Mouse (Mus musculus) lung, adult 18-20 months (tissue): ENCODE results near the gene Olfr1417.
A peak's percentile ranks its signal among the peaks of the same experiment; 100 is the strongest.

ENCODE experiments used
- DNase-seq, 2 experiments: peaks; one replicate each; pipeline ENCODE4 v3.0.0; 2022; ENCODE audit warnings: mixed read lengths in 2 of 2

Olfr1417 gene

GRCm38 (mm10) chr19:11810003-11810758 lies 28.8 kb downstream of the Olfr1417 start:
- no peak for DNase-seq

GRCm38 (mm10) chr19:11808452-11808851 lies 30.6 kb downstream of the Olfr1417 start:
- no peak for DNase-seq

DNA sequence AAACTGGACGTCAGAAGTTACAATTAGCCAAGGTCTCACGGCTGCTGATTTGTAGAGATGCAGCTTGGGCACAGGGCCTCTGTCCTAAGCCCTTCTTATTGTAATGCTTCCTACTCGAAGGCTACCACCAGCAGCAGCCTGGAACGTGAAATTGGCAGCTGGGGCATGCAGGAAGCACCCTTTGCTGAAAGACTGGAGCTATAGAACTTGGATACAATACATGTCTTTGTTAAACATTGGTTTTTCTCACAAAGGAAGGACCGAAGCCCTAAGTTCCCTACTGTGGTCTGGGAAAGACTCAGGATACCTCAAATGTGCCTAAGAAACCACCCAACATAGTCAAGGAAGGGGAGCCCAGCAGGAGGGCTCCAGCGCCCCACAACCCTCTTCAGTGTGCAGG lies 31.2 kb downstream of the Olfr1417 start:
- DNase-seq, result no peak

DNA sequence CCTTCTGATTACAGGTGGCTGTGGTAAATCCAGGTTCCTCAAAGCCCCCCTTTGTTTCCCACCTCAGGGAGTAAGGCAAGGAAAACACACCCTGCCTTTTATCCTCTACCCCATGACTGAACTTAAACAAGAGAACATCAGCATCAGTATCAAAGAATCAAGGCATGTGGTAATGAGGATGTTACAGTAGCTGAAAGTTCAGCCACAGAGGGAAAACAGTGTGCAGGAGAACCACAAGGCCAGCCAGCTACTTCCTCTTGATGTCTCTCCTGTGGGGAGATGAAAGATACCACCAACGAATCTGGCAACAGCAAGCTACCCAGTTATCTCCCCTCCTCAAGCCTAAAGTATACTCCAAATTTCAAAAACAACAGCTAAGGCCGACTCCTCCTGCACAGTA lies 31.8 kb downstream of the Olfr1417 start:
- DNase-seq, result no peak

DNA sequence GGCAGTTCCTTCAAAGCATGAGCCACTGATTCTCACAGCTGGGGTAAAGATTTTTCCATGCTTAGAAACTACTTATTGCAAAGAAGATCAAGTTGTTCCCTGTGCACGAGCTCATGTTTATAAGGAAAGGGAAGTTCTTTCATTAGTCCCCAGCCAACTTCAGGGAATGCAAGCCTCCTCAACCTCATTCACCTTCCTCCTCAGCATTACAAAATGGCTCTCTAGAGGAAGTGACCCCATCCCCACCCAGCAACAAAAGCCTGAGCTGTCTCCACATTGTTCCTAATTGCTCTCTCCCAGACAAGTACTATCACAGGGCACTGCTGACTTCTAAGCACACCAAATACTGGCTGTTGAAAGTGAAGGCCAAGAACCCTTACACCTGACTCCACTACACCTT lies 34.6 kb downstream of the Olfr1417 start:
- peak; percentile 67 to 73 for DNase-seq

DNA sequence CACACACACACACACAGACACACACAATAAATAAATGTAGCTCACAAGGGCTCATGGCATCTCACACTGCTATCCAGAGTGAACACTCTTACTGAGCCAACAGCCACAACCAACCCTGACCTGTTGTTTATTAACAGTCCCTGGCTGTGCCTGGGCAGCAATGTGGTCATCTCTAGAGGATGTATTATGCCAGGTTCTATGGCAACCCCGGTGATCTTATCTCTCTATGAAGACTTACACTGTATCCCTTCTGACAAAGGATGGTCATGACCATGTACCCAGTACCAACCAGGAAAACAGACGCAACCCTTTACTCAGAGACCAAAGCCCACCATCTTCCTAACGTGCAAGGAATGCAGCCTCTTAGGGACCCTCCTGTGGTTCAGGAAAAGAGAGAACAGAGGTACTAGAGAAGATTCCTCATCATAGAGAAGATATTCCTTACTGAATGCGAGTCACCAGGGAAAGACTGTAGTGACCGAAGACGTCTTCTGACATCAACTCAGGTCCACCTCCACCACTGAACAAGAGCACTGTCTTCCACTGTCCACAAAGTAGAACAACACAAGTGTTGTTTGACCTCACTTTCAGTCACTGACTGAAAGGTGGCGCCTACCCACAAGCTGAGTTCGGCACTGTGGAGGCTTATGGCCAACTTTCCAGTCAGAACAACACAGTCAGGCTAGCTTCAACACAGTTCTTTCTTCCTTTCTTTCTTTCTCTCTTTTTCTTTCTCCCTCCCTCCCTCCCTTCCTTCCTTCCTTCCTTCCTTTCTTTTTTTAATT lies 38.3 kb downstream of the Olfr1417 start:
- no peak for DNase-seq

- no peak for DNase-seq
Measured at GRCm38 (mm10) chr19:11794447-11794846, 44.6 kb downstream of the Olfr1417 start.

GRCm38 (mm10) chr19:11793741-11794359 lies 45.2 kb downstream of the Olfr1417 start:
- DNase-seq, result no peak

GRCm38 (mm10) chr19:11791825-11792224 lies 47.2 kb downstream of the Olfr1417 start:
- DNase-seq, result no peak

DNA sequence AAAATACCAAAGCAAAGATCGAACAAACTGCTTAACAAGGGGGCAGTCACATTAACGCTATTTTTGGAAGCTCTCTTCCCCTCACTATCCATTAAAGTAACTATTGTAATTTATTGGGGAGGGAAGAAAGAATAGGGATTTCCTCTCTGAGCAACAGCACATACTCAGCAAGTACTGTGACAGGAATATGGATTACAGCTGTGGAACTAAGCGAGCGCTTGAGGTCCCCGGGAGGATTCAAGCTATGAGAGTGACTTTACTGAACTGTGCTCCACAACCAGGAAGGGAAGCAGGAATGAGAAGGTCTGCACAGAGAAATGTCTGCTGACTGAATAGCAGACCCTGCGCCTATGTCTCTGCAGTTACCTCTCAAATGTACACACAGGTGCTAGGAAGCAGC lies 50.1 kb downstream of the Olfr1417 start:
- no peak for DNase-seq

DNA sequence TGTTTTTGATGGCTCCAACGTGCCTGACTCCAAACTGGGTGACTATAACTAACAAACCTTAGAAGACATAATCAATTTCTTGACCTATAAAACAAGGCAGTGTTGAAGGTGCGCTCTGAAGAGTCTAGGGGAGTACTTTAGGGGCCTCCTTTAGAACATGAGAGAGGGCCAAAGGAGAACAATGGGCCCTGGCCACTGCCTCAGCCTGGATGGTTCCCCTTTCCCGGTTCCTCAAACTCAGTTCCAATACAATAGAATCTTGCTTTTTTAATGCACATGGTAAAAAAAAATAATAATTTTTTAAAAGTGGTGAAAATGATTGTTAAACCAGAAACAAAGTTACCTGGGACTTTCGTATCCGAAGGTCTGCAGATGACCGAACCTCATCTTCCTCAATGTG lies 51.2 kb downstream of the Olfr1417 start:
- DNase-seq, result no peak

GRCm38 (mm10) chr19:11785409-11786154 lies 53.4 kb downstream of the Olfr1417 start:
- DNase-seq, result no peak

DNA sequence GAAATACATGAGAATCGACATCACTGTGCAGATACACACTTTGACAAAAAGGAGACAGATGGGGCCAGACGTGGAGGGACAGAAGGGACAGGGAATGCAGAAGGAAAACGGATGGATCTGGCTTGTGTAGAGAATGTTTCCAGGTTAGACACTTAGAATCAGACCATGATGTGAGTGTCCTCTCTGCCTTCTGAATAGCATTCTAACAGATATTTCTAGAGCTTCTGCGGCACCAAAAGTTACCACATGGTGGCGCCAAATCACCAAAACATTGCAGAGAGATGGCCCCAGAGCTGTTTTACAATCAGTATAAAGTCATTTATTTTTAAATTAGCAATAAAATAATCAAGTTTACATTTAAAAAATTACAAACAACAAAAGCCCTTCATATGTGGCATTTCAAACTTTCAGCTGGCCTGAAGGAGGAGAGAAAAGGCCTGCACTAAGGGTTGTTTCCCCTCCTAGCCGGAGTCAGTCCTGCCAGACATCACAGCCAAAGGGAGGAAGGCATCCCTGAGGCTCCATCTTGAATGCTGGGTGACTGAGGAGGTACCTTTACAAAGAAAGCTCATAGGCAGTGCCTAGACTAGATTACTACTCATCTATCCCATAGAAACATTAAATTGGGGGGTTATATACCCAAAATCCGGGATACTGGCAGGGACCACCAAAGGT lies 61.7 kb downstream of the Olfr1417 start:
- peak; percentile 42 to 47 for DNase-seq
